ENCODE assay signal across 10 mouse cellular contexts in genomic region chr17:45695227-45696120, GRCm38 (mm10). TPM values are rescaled to one million over a fixed set of nuclear protein-coding genes. Genes with fewer than 3 reads are reported as not detected.
DNase-seq lines count a peak whose midpoint lies in the region; ATAC-seq and TF ChIP-seq lines count a peak whose summit lies in the region.
"Had no signal": no experiment of that assay in that cellular context is flagged by ENCODE, and none has a peak within 500 bp of the region (broad histone marks: within the 10 kb centered on the region; RNA-seq: fewer than 3 reads in every experiment).

No protein-coding gene starts in this region.

- 56% methylated on average over 23 of the region's 23 CpGs for WGBS in heart, embryonic 15.5 days
- WGBS in liver, embryonic 16.5 days (ENCODE audit: insufficient replicate concordance), result 31% methylated on average over 23 of the region's 23 CpGs
- 75% methylated on average over 23 of the region's 23 CpGs for WGBS in forebrain, embryonic 15.5 days
- 85% methylated on average over 23 of the region's 23 CpGs for WGBS in midbrain, postnatal 0 days

- no peaks in the 10 kb centered on the region for H3K9me3 ChIP-seq in heart, embryonic 15.5 days (replicated peaks)
- H3K9me3 ChIP-seq in ES-E14 (ENCODE audit: control insufficient read depth, insufficient read depth, low read depth, low read length), result no peaks in the 10 kb centered on the region
- no peaks in the 10 kb centered on the region for H3K9me3 ChIP-seq in liver, embryonic 16.5 days (replicated peaks; ENCODE audit: control insufficient read depth, low read length)
- H3K9me3 ChIP-seq in forebrain, embryonic 15.5 days, result no peaks in the 10 kb centered on the region
- H3K9me3 ChIP-seq in midbrain, postnatal 0 days (ENCODE audit: low read length), result no peaks in the 10 kb centered on the region

- no peak overlapping the region for H3K4me3 ChIP-seq in heart, embryonic 15.5 days
- peak overlapping the region; percentile 34 to 39 for H3K4me3 ChIP-seq in ES-E14 (ENCODE audit: insufficient read depth in 1 of 2, low read depth in 1 of 2, low read length in 2 of 2, poor library complexity in 1 of 2, severe bottlenecking in 1 of 2)
- no peak overlapping the region for H3K4me3 ChIP-seq in liver, embryonic 16.5 days (ENCODE audit: low read depth, low read length)
- H3K4me3 ChIP-seq in forebrain, embryonic 15.5 days, result no peak overlapping the region
- H3K4me3 ChIP-seq in midbrain, postnatal 0 days (ENCODE audit: low read depth, low read length), result no peak overlapping the region

- H3K9ac ChIP-seq in heart, embryonic 15.5 days, result no peak overlapping the region; the same call in 1 of the 2 replicates
- H3K9ac ChIP-seq in ES-E14 (ENCODE audit: insufficient read depth, low read depth, low read length, poor library complexity, severe bottlenecking), result peak overlapping the region; percentile 67
- H3K9ac ChIP-seq in liver, embryonic 16.5 days (ENCODE audit: low read depth, low read length), result no peak overlapping the region
- H3K9ac ChIP-seq in forebrain, embryonic 15.5 days (replicated peaks), result no peak overlapping the region
- no peak overlapping the region for H3K9ac ChIP-seq in midbrain, postnatal 0 days (replicated peaks; ENCODE audit: low read length, poor library complexity, severe bottlenecking)

- H3K27ac ChIP-seq in heart, embryonic 15.5 days, result 0 out of 2 replicates have a peak overlapping the region, but pooled peaks have one; percentile 40
- peak overlapping the region; percentile 69 for H3K27ac ChIP-seq in ES-E14 (ENCODE audit: insufficient read depth, low read depth, low read length, poor library complexity, severe bottlenecking)
- H3K27ac ChIP-seq in liver, embryonic 16.5 days (ENCODE audit: low read length), result 0 out of 2 replicates have a peak overlapping the region, but pooled peaks have one; percentile 28
- H3K27ac ChIP-seq in forebrain, embryonic 15.5 days (replicated peaks), result no peak overlapping the region
- no peak overlapping the region for H3K27ac ChIP-seq in midbrain, postnatal 0 days (ENCODE audit: low read depth, low read length)

- in situ Hi-C loops in ES-E14 (cut with MboI; ENCODE audit: low sequenced_read_pairs in 2 of 2, unreplicated experiment in 2 of 2), result no loop called here

- no peak overlapping the region for H3K4me2 ChIP-seq in heart, embryonic 15.5 days
- 0 out of 2 replicates have a peak overlapping the region, but pooled peaks have one; percentile 3 for H3K4me2 ChIP-seq in liver, embryonic 16.5 days (ENCODE audit: low read depth, low read length)
- no peak overlapping the region for H3K4me2 ChIP-seq in forebrain, embryonic 15.5 days (replicated peaks)
- H3K4me2 ChIP-seq in midbrain, postnatal 0 days (ENCODE audit: low read depth, low read length, poor library complexity, severe bottlenecking), result no peak overlapping the region

- TF ChIP-seq CTCF in midbrain, postnatal 0 days (IDR thresholded peaks at IDR 0.05), result no peak

- no peaks in the 10 kb centered on the region for H3K27me3 ChIP-seq in heart, embryonic 15.5 days
- H3K27me3 ChIP-seq in liver, embryonic 16.5 days (ENCODE audit: control insufficient read depth, insufficient read depth, low read depth, low read length), result no peaks in the 10 kb centered on the region
- no peaks in the 10 kb centered on the region for H3K27me3 ChIP-seq in forebrain, embryonic 15.5 days
- no peaks in the 10 kb centered on the region for H3K27me3 ChIP-seq in midbrain, postnatal 0 days (ENCODE audit: insufficient read depth, low read length)

- H3K4me1 ChIP-seq in heart, embryonic 15.5 days (replicated peaks), result peaks cover 43% of the 10 kb centered on the region
- peaks cover 9 to 22% of the 10 kb centered on the region in 2 experiments; a peak in 3 of 4 replicates for H3K4me1 ChIP-seq in ES-E14 (ENCODE audit: control insufficient read depth in 2 of 2, insufficient read depth in 2 of 2, low read length in 2 of 2, poor library complexity in 1 of 2)
- peaks cover 36% of the 10 kb centered on the region for H3K4me1 ChIP-seq in liver, embryonic 16.5 days (ENCODE audit: control insufficient read depth, low read depth, low read length)
- H3K4me1 ChIP-seq in forebrain, embryonic 15.5 days, result no peaks in the 10 kb centered on the region
- H3K4me1 ChIP-seq in midbrain, postnatal 0 days (ENCODE audit: insufficient read depth, low read length), result no peaks in the 10 kb centered on the region

- no peak for DNase-seq in heart, adult 11 months
- DNase-seq in ES-E14 (ENCODE audit: low read depth, low spot score), result no peak
- DNase-seq in right cerebral cortex, postnatal 14 days, result no peak
- DNase-seq in midbrain, postnatal 0 days (ENCODE audit: low spot score), result no peak

- ATAC-seq in heart, embryonic 15.5 days (replicated peaks; ENCODE audit: insufficient number of reproducible peaks, insufficient read depth, low FRiP score, low read depth), result no peak
- ATAC-seq in hematopoietic stem cell, adult 5-6 weeks (replicated peaks in 1 of 2; ENCODE audit: insufficient read depth in 1 of 2, low FRiP score in 2 of 2, low TSS enrichment in 1 of 2, low read depth in 1 of 2, poor library complexity in 2 of 2, severe bottlenecking in 2 of 2), result peak; percentile 76 to 80
- peak; percentile 65 for ATAC-seq in liver, embryonic 16.5 days (ENCODE audit: low read depth)
- ATAC-seq in forebrain, embryonic 15.5 days (replicated peaks), result no peak
- no peak for ATAC-seq in midbrain, postnatal 0 days (ENCODE audit: low FRiP score)

- peaks cover 7% of the 10 kb centered on the region for H3K36me3 ChIP-seq in heart, embryonic 15.5 days
- H3K36me3 ChIP-seq in ES-E14 (ENCODE audit: control insufficient read depth, insufficient read depth, low read length, poor library complexity, severe bottlenecking), result peaks cover 5% of the 10 kb centered on the region; the same call in 1 of the 2 replicates
- peaks cover 10% of the 10 kb centered on the region; the same call in 1 of the 2 replicates for H3K36me3 ChIP-seq in liver, embryonic 16.5 days (ENCODE audit: control insufficient read depth, insufficient read depth)
- peaks cover 11% of the 10 kb centered on the region for H3K36me3 ChIP-seq in forebrain, embryonic 15.5 days
- 0 out of 2 replicates have a peak, but pooled peaks cover 6% of the 10 kb centered on the region for H3K36me3 ChIP-seq in midbrain, postnatal 0 days (ENCODE audit: insufficient read depth, low read length)

TF ChIP-seq in ES-E14, 5 proteins besides CTCF, POLR2A, EP300 and RAD21:
- TF ChIP-seq CHD2 (IDR thresholded peaks at IDR 0.05; ENCODE audit: low read depth, low read length) (no peak), MAFK (IDR thresholded peaks at IDR 0.05; ENCODE audit: insufficient read depth, low read depth, low read length) (peak; percentile 93), HCFC1 (IDR thresholded peaks at IDR 0.05; ENCODE audit: borderline replicate concordance, insufficient read depth, low read length) (no peak)

RNA-seq across cellular contexts. Expression of gene Tmem63b, which starts 8.8 kb away (rescaled TPM):
- 35.1 and 42.4 TPM in 2 replicates for polyA plus RNA-seq in heart, embryonic 15.5 days (2015; fragmentation: Nextera tagmentation; extraction: Ambion mirVana)
- 89.1 and 139 TPM in 2 replicates for total RNA-seq in ES-E14 (2012; rRNA removed)
- 5.3 and 7.6 TPM in 2 replicates for total RNA-seq in hematopoietic stem cell, adult 5-6 weeks (2017)
- 8.2 and 10.0 TPM in 2 replicates for polyA plus RNA-seq in liver, embryonic 16.5 days (2015; fragmentation: Nextera tagmentation; extraction: Ambion mirVana)
- polyA plus RNA-seq in forebrain, embryonic 15.5 days (2015; fragmentation: Nextera tagmentation; extraction: Ambion mirVana), result 124 and 125 TPM in 2 replicates
- 213 and 264 TPM in 2 replicates for total RNA-seq in midbrain, postnatal 0 days (2014; rRNA removed)
- polyA plus RNA-seq in midbrain, postnatal 0 days (2015; fragmentation: Nextera tagmentation; extraction: Ambion mirVana), result 149 and 153 TPM in 2 replicates

RNA-seq across cellular contexts. Expression of gene Mrpl14, which starts 9.4 kb away (rescaled TPM):
- polyA plus RNA-seq in heart, embryonic 15.5 days (2015; fragmentation: Nextera tagmentation; extraction: Ambion mirVana), result 124 and 133 TPM in 2 replicates
- 39.2 and 48.2 TPM in 2 replicates for total RNA-seq in ES-E14 (2012; rRNA removed)
- total RNA-seq in hematopoietic stem cell, adult 5-6 weeks (2017), result 13.2 and 21.9 TPM in 2 replicates
- polyA plus RNA-seq in liver, embryonic 16.5 days (2015; fragmentation: Nextera tagmentation; extraction: Ambion mirVana), result 94.4 and 99.9 TPM in 2 replicates
- 122 and 125 TPM in 2 replicates for polyA plus RNA-seq in forebrain, embryonic 15.5 days (2015; fragmentation: Nextera tagmentation; extraction: Ambion mirVana)
- total RNA-seq in midbrain, postnatal 0 days (2014; rRNA removed), result 41.9 and 42.8 TPM in 2 replicates
- 113 and 114 TPM in 2 replicates for polyA plus RNA-seq in midbrain, postnatal 0 days (2015; fragmentation: Nextera tagmentation; extraction: Ambion mirVana)

RNA-seq across cellular contexts. Expression of gene Capn11, which starts 36.3 kb away (rescaled TPM):
- polyA plus RNA-seq in heart, embryonic 15.5 days (2015; fragmentation: Nextera tagmentation; extraction: Ambion mirVana), result 0.26 and 0.39 TPM in 2 replicates
- 0.48 TPM in 1 of 2 replicates, not detected in the other for total RNA-seq in ES-E14 (2012; rRNA removed)
- 0.50 and 0.55 TPM in 2 replicates for total RNA-seq in hematopoietic stem cell, adult 5-6 weeks (2017)
- 0.08 and 0.41 TPM in 2 replicates for polyA plus RNA-seq in liver, embryonic 16.5 days (2015; fragmentation: Nextera tagmentation; extraction: Ambion mirVana)
- polyA plus RNA-seq in forebrain, embryonic 15.5 days (2015; fragmentation: Nextera tagmentation; extraction: Ambion mirVana), result 0.83 and 1.00 TPM in 2 replicates
- 1.2 and 1.4 TPM in 2 replicates for total RNA-seq in midbrain, postnatal 0 days (2014; rRNA removed)
- polyA plus RNA-seq in midbrain, postnatal 0 days (2015; fragmentation: Nextera tagmentation; extraction: Ambion mirVana), result 0.19 and 1.4 TPM in 2 replicates

RNA-seq across cellular contexts. Expression of gene 1600014C23Rik, which starts 38.2 kb away (rescaled TPM):
- 0.60 and 0.98 TPM in 2 replicates for polyA plus RNA-seq in heart, embryonic 15.5 days (2015; fragmentation: Nextera tagmentation; extraction: Ambion mirVana)
- total RNA-seq in ES-E14 (2012; rRNA removed), result 0.58 TPM in 1 of 2 replicates, not detected in the other
- total RNA-seq in hematopoietic stem cell, adult 5-6 weeks (2017), result not detected in 2 replicates
- not detected in 2 replicates for polyA plus RNA-seq in liver, embryonic 16.5 days (2015; fragmentation: Nextera tagmentation; extraction: Ambion mirVana)
- 0.41 TPM in 1 of 2 replicates, not detected in the other for polyA plus RNA-seq in forebrain, embryonic 15.5 days (2015; fragmentation: Nextera tagmentation; extraction: Ambion mirVana)
- total RNA-seq in midbrain, postnatal 0 days (2014; rRNA removed), result not detected in 2 replicates
- polyA plus RNA-seq in midbrain, postnatal 0 days (2015; fragmentation: Nextera tagmentation; extraction: Ambion mirVana), result 0.67 TPM in 1 of 2 replicates, not detected in the other
- total RNA-seq: neutrophil, adult 5-6 weeks had no signal
- polyA plus RNA-seq: limb, embryonic 11.5 days had no signal

Comparison
In these comparisons a context has a peak if more than half of its experiments do, and no peak if none do; other contexts are left out.
1. ATAC-seq: peak in hematopoietic stem cell, adult 5-6 weeks (2 of 2) and liver, embryonic 16.5 days (single experiment); none in heart, embryonic 15.5 days (single experiment), forebrain, embryonic 15.5 days (single experiment) and midbrain, postnatal 0 days (single experiment).
2. H3K27ac ChIP-seq: peak in heart, embryonic 15.5 days (single experiment), ES-E14 (single experiment) and liver, embryonic 16.5 days (single experiment); none in forebrain, embryonic 15.5 days (single experiment) and midbrain, postnatal 0 days (single experiment).
3. H3K4me3 ChIP-seq: peak in ES-E14 (2 of 2); none in heart, embryonic 15.5 days (single experiment), liver, embryonic 16.5 days (single experiment), forebrain, embryonic 15.5 days (single experiment) and midbrain, postnatal 0 days (single experiment).